8 mouse cellular contexts compared by ENCODE assay signal in genomic region chr5:103843938-103844337, GRCm38 (mm10).
A peak's percentile ranks its signal among the peaks of the same experiment; 100 is the strongest.
DNase-seq lines count a peak whose midpoint lies in the region; ATAC-seq lines count a peak whose summit lies in the region.
"Had no signal": no experiment of that assay in that cellular context is flagged by ENCODE, and none has a peak within 500 bp of the region (broad histone marks: within the 10 kb centered on the region; RNA-seq: fewer than 3 reads in every experiment).

No protein-coding gene starts in this region.

- peaks cover 29% of the 10 kb centered on the region for H3K4me1 ChIP-seq in hindbrain, embryonic 10.5 days (replicated peaks)
- peaks cover 14% of the 10 kb centered on the region for H3K4me1 ChIP-seq in hindbrain, embryonic 16.5 days (ENCODE audit: control insufficient read depth, insufficient read depth, low read depth, low read length)

- H3K9ac ChIP-seq in hindbrain, embryonic 16.5 days (ENCODE audit: low read depth, low read length) = no peak overlapping the region
- H3K9ac ChIP-seq: embryonic facial prominence, embryonic 13.5 days had no signal

- H3K4me3 ChIP-seq in hindbrain, embryonic 10.5 days = no peak overlapping the region
- H3K4me3 ChIP-seq in hindbrain, embryonic 16.5 days (ENCODE audit: low read length) = no peak overlapping the region
- H3K4me3 ChIP-seq: embryonic facial prominence, embryonic 13.5 days had no signal

- H3K4me2 ChIP-seq in hindbrain, embryonic 16.5 days (ENCODE audit: low read length) = no peak overlapping the region
- H3K4me2 ChIP-seq: embryonic facial prominence, embryonic 13.5 days had no signal

- no peaks in the 10 kb centered on the region for H3K9me3 ChIP-seq in hindbrain, embryonic 10.5 days
- H3K9me3 ChIP-seq in hindbrain, embryonic 16.5 days (ENCODE audit: control insufficient read depth, low read length) = no peaks in the 10 kb centered on the region
- H3K9me3 ChIP-seq: embryonic facial prominence, embryonic 13.5 days had no signal

- peaks cover 48% of the 10 kb centered on the region for H3K36me3 ChIP-seq in hindbrain, embryonic 10.5 days
- peaks cover 3% of the 10 kb centered on the region; the same call in 1 of the 2 replicates for H3K36me3 ChIP-seq in hindbrain, embryonic 16.5 days (ENCODE audit: control insufficient read depth, insufficient read depth, low read length)

- 0 out of 2 replicates have a peak overlapping the region, but pooled peaks have one; percentile 16 for H3K27ac ChIP-seq in hindbrain, embryonic 10.5 days
- no peak overlapping the region for H3K27ac ChIP-seq in hindbrain, embryonic 16.5 days (ENCODE audit: low read depth, low read length)
- H3K27ac ChIP-seq: embryonic facial prominence, embryonic 13.5 days had no signal

- intact Hi-C loops in left cerebral cortex, postnatal 4 days (cut with DNase I) = no loop called here

- WGBS in hindbrain, embryonic 10.5 days = 52% methylated on average over 1 of the region's 1 CpGs
- WGBS in hindbrain, embryonic 16.5 days = 69% methylated on average over 1 of the region's 1 CpGs

- DNase-seq in hindbrain, embryonic 10.5 days (ENCODE audit: low spot score) = peak; percentile 38
- peak; percentile 58 to 59 for DNase-seq in B cell, adult 2 months
- DNase-seq in R1 (ENCODE audit: low read depth, low spot score) = peak; percentile 71
- peak; percentile 40 for DNase-seq in embryo, embryonic 9.5 days (ENCODE audit: extremely low spot score)
- DNase-seq in left cerebral cortex, postnatal 4 days = peak; percentile 67
- DNase-seq in spleen, adult 12 weeks (ENCODE audit: low spot score) = peak; percentile 14

- no peaks in the 10 kb centered on the region for H3K27me3 ChIP-seq in hindbrain, embryonic 10.5 days (ENCODE audit: insufficient read depth, poor library complexity, severe bottlenecking)
- H3K27me3 ChIP-seq in hindbrain, embryonic 16.5 days (replicated peaks; ENCODE audit: control insufficient read depth, insufficient read depth, low read length) = no peaks in the 10 kb centered on the region

- no peak for ATAC-seq in hindbrain, embryonic 16.5 days

Comparison
In these comparisons a context has a peak if more than half of its experiments do, and no peak if none do; other contexts are left out.
1. DNase-seq: peak in every context shown above with its lines; median percentile 71 in R1; 67 in left cerebral cortex, postnatal 4 days; 58 in B cell, adult 2 months; 40 in embryo, embryonic 9.5 days; 38 in hindbrain, embryonic 10.5 days; 14 in spleen, adult 12 weeks.